Mouse (Mus musculus) midbrain, embryonic 12.5 days (tissue): ENCODE measurements around the gene Klhl3. TPM values are rescaled to one million over a fixed set of nuclear protein-coding genes. Genes with fewer than 3 reads are reported as not detected.

ENCODE experiments used
- ATAC-seq: fragments of 200-750 bp; cut with Nextera tagmentation; 2 replicates; pipeline ENCODE4 v1.8.0; 2017; ENCODE audit warnings: low read depth, moderate TSS enrichment, moderate library complexity; ENCODE audit not compliant: low FRiP score
- H3K27ac ChIP-seq: fragments of 300-500 bp; sonication (generic); replicated peaks from 2 replicates; pipeline ENCODE4 v1.5.1; 2016; ENCODE audit warnings: mild to moderate bottlenecking
- H3K27me3 ChIP-seq: fragments of 300-500 bp; sonication (generic); 2 replicates; pipeline ENCODE4 v1.6.1; 2016; ENCODE audit warnings: mild to moderate bottlenecking
- H3K36me3 ChIP-seq: fragments of 300-500 bp; sonication (generic); 2 replicates; pipeline ENCODE4 v1.6.1; 2016
- H3K4me1 ChIP-seq: fragments of 300-500 bp; sonication (generic); 2 replicates; pipeline ENCODE4 v1.6.1; 2016
- H3K4me2 ChIP-seq: fragments of 300-500 bp; sonication (generic); replicated peaks from 2 replicates; pipeline ENCODE4 v1.6.1; 2016; ENCODE audit warnings: mild to moderate bottlenecking, moderate library complexity
- H3K4me3 ChIP-seq: fragments of 300-500 bp; sonication (generic); 2 replicates; pipeline ENCODE4 v1.5.1; 2016; ENCODE audit warnings: mild to moderate bottlenecking
- H3K9ac ChIP-seq: fragments of 300-500 bp; sonication (generic); replicated peaks from 2 replicates; pipeline ENCODE4 v1.6.1; 2016; ENCODE audit warnings: mild to moderate bottlenecking, moderate library complexity
- H3K9me3 ChIP-seq: fragments of 300-500 bp; sonication (generic); 2 replicates; pipeline ENCODE4 v1.6.1; 2016; ENCODE audit warnings: mild to moderate bottlenecking
- WGBS: fragments of 180-500 bp; shearing (Covaris S2); methylation state at CpG from one replicate; pipeline ENCODE4 v1.1.7; 2016; 5-methylcytosine and 5-hydroxymethylcytosine counted together
- polyA plus RNA-seq: library from polyadenylated mRNA; unstranded; fragments of >200 nt; fragmentation: Nextera tagmentation; extraction: Ambion mirVana; gene quantifications from 2 replicates; pipeline ENCODE4 v1.2.1, GENCODE M21; 2016

The Klhl3 gene
- polyA plus RNA-seq, 1 experiment from 2014 or later = 4.3 TPM

GRCm38 (mm10) chr13:58074881-58075280 is 38.5 kb downstream of the Klhl3 start:
- no peaks in the 10 kb centered on the region for H3K36me3 ChIP-seq
- 86% methylated on average over 9 of the region's 9 CpGs for WGBS
- no peaks in the 10 kb centered on the region for H3K9me3 ChIP-seq
- no peak overlapping the region for H3K27ac ChIP-seq
- H3K4me1 ChIP-seq = no peaks in the 10 kb centered on the region
- H3K4me2 ChIP-seq = no peak overlapping the region
- H3K9ac ChIP-seq = no peak overlapping the region
- H3K4me3 ChIP-seq = no peak overlapping the region
- ATAC-seq = no peak
- H3K27me3 ChIP-seq = no peaks in the 10 kb centered on the region

DNA sequence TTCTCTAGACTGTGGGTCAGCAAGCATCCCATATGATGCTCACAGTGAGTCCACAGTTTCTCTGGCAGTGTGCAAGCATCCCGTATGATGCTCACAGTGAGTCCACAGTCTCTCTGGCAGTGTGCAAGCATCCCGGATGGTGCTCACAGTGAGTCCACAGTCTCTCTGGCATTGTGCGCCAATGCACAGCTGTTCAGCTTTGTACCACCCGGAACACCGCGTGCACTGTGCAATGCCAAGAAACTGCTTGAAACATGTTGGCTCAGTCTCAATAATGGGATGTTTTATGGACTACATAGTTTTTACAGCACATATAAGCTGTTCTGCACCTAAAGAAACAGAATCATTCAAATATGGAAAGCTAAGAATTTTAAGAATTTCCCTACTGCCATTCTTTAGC is 38.9 kb downstream of the Klhl3 start:
- no peaks in the 10 kb centered on the region for H3K36me3 ChIP-seq
- 98% methylated on average over 6 of the region's 6 CpGs for WGBS
- H3K4me2 ChIP-seq = no peak overlapping the region
- no peaks in the 10 kb centered on the region for H3K4me1 ChIP-seq
- no peak overlapping the region for H3K9ac ChIP-seq
- no peak overlapping the region for H3K4me3 ChIP-seq
- H3K9me3 ChIP-seq = no peaks in the 10 kb centered on the region
- H3K27me3 ChIP-seq = no peaks in the 10 kb centered on the region
- ATAC-seq = no peak
- no peak overlapping the region for H3K27ac ChIP-seq

DNA sequence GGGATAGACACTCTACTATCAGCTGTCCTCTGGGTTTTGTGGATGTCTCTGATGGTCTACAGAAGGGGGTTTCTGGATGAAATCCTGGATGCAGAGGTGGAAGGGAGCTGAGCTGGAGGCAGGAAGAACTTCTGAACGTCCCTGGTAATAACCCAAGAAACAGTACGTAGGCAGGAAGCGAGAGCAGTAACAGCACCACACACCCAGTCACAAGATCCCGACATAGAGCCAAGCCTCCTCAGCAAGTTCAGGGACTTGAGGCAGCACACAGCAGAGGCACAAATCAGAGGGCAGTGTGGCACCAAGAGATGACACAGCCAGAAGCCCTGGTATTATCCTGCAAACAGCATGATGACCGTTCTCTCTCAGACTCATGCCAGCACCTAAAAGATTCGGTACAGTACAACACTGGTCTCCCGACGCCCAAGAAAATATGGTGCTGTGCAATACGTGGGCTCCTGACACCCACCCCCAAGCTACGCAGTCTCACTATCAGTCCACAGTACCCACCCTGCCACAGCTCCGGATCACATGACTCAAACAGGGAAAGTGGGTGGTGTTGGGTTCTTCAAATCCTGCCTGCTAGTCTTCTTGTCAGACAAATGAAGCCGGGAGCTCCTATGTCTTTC is 40.0 kb downstream of the Klhl3 start:
- Histone ChIP-seq H3K9ac (no peak overlapping the region), H3K27ac (no peak overlapping the region), H3K9me3 (no peaks in the 10 kb centered on the region), H3K4me1 (0 out of 2 replicates have a peak, but pooled peaks cover 8% of the 10 kb centered on the region), H3K4me3 (no peak overlapping the region), H3K27me3 (no peaks in the 10 kb centered on the region), H3K36me3 (no peaks in the 10 kb centered on the region), H3K4me2 (no peak overlapping the region)
- ATAC-seq = no peak
- WGBS = 90% methylated on average over 12 of the region's 12 CpGs

DNA sequence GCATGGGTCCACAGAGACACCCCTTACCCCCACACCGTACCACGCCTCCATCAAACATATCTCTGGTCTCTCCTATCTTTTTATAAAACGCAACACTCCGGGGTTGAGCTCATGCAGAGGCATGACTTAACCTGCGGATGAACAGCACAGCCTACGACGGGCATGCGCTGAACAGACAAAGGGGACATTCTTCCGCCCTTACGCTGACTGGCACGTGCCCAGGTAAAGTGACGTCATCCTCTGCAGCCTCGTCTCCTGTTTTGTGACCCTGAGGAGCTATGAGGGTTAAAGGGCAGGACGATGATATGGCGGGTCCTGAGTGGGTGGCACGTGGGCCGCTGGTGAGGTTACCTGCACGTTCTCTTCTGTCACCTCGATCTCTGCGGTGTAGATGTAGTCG is 42.2 kb downstream of the Klhl3 start:
- Histone ChIP-seq H3K9me3 (no peaks in the 10 kb centered on the region), H3K27me3 (no peaks in the 10 kb centered on the region), H3K36me3 (no peaks in the 10 kb centered on the region), H3K4me2 (no peak overlapping the region), H3K4me3 (no peak overlapping the region), H3K27ac (no peak overlapping the region), H3K4me1 (peaks cover 13% of the 10 kb centered on the region; the same call in 1 of the 2 replicates), H3K9ac (no peak overlapping the region)
- no peak for ATAC-seq
- WGBS = 93% methylated on average over 21 of the region's 21 CpGs

DNA sequence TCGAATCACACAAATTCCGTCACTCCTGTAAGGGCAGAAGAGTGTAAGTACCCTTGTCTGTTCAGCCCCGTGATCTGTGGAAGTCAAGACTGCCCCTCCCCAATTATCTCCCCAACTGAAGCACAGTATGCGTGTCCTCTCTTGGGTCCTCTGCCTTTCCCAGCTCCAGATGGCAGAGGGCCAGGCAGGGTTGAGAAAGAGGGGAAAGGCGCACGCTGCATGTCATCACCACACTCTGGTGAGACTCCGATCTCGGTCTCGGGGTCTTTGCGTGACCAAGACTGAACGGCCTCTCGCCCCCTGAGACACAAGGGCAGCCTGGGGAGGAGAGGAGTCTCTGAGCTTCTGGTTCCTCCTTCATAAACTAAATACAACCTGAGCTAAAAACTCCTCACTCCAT is 42.9 kb downstream of the Klhl3 start:
- no peak overlapping the region for H3K4me2 ChIP-seq
- WGBS = 90% methylated on average over 12 of the region's 12 CpGs
- no peaks in the 10 kb centered on the region for H3K36me3 ChIP-seq
- H3K27me3 ChIP-seq = no peaks in the 10 kb centered on the region
- no peak for ATAC-seq
- H3K27ac ChIP-seq = no peak overlapping the region
- H3K4me3 ChIP-seq = no peak overlapping the region
- no peak overlapping the region for H3K9ac ChIP-seq
- H3K4me1 ChIP-seq = peaks cover 13% of the 10 kb centered on the region; the same call in 1 of the 2 replicates
- H3K9me3 ChIP-seq = no peaks in the 10 kb centered on the region

DNA sequence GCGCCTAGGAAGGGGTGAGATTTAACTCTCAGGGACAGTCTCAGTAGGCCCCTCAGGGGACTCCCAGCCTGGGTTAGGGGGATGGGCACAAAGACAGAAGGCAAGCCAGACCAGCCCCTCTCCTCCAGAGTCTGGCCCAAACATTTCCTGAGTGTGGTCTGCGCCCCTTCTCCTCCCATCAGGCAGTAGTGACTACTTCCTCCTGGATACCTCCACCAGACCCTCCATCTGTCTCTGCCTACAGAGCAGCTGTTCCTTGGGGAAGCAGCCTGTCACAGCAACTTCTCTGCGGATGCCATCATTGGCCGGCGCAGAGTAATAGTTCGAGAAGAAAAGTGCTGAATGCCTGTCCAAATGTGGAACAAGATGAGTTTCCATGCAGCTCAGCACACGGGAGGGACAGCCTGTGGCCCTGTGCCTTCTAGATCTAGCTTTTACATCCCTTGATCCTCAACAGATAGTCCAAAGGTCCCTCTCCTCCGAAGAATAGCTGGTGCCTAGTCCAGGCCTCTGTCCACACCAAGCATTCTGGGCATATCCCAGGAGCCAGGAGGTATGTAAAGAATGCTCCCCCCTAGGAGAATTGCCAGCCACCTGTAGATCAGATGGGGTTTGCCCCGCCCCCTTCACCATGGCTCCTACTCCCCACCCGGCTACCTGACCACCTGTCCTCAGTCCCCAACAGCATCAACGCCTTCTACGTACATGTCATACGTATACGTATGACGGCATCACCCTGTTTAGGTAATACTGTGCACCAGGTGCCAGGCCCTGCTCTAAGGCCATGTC is 44.8 kb downstream of the Klhl3 start:
- WGBS = 90% methylated on average over 15 of the region's 15 CpGs
- Histone ChIP-seq H3K27ac (no peak overlapping the region), H3K27me3 (no peaks in the 10 kb centered on the region), H3K4me3 (no peak overlapping the region), H3K36me3 (no peaks in the 10 kb centered on the region), H3K4me2 (no peak overlapping the region), H3K9ac (no peak overlapping the region), H3K4me1 (peaks cover 13% of the 10 kb centered on the region; the same call in 1 of the 2 replicates), H3K9me3 (no peaks in the 10 kb centered on the region)
- ATAC-seq = no peak

- WGBS = 23% methylated on average over 17 of the region's 17 CpGs
- Histone ChIP-seq H3K9me3 (no peaks in the 10 kb centered on the region), H3K27me3 (no peaks in the 10 kb centered on the region), H3K4me2 (no peak overlapping the region), H3K36me3 (0 out of 2 replicates have a peak, but pooled peaks cover 4% of the 10 kb centered on the region), H3K4me1 (peaks cover 13% of the 10 kb centered on the region; the same call in 1 of the 2 replicates), H3K4me3 (no peak overlapping the region), H3K9ac (no peak overlapping the region), H3K27ac (no peak overlapping the region; the same call in 1 of the 2 replicates)
- no peak for ATAC-seq
Measured at GRCm38 (mm10) chr13:58067540-58068103, 45.8 kb downstream of the Klhl3 start.

- H3K9me3 ChIP-seq = no peaks in the 10 kb centered on the region
- H3K27ac ChIP-seq = no peak overlapping the region; the same call in 1 of the 2 replicates
- no peaks in the 10 kb centered on the region for H3K27me3 ChIP-seq
- H3K4me3 ChIP-seq = no peak overlapping the region
- no peak for ATAC-seq
- H3K36me3 ChIP-seq = 0 out of 2 replicates have a peak, but pooled peaks cover 4% of the 10 kb centered on the region
- peaks cover 13% of the 10 kb centered on the region; the same call in 1 of the 2 replicates for H3K4me1 ChIP-seq
- H3K9ac ChIP-seq = no peak overlapping the region
- 76% methylated on average over 14 of the region's 14 CpGs for WGBS
- no peak overlapping the region for H3K4me2 ChIP-seq
Measured at GRCm38 (mm10) chr13:58066496-58067389, 46.6 kb downstream of the Klhl3 start.

DNA sequence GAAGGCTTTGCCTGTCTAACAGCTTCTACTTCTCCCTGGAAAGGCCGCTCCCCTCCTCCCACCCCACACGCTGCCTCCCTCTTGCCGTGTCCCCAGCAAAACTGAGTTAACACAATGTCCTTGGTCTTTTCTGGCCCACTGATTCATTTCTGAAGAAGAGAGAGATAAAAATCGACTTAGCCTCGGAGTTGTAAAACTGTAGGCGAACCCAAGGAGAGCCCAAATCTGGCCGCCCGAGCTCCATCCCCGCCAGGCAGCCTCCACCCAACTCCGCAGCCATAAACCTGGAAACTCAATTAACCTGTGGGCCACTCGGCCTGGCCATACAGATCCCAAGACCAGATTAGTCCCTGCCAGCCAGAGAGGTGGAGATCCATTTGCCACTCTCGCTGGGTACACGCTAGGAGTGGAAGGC is 47.3 kb downstream of the Klhl3 start:
- no peak overlapping the region for H3K4me2 ChIP-seq
- H3K27me3 ChIP-seq = no peaks in the 10 kb centered on the region
- H3K4me3 ChIP-seq = no peak overlapping the region
- H3K4me1 ChIP-seq = peaks cover 13% of the 10 kb centered on the region; the same call in 1 of the 2 replicates
- ATAC-seq = no peak
- H3K36me3 ChIP-seq = 0 out of 2 replicates have a peak, but pooled peaks cover 4% of the 10 kb centered on the region
- no peaks in the 10 kb centered on the region for H3K9me3 ChIP-seq
- no peak overlapping the region for H3K9ac ChIP-seq
- WGBS = 87% methylated on average over 13 of the region's 13 CpGs
- H3K27ac ChIP-seq = no peak overlapping the region

GRCm38 (mm10) chr13:58065316-58065715 is 48.1 kb downstream of the Klhl3 start:
- Histone ChIP-seq H3K4me1 (peaks cover 13% of the 10 kb centered on the region; the same call in 1 of the 2 replicates), H3K27me3 (no peaks in the 10 kb centered on the region), H3K4me2 (no peak overlapping the region), H3K4me3 (no peak overlapping the region), H3K9me3 (no peaks in the 10 kb centered on the region), H3K36me3 (0 out of 2 replicates have a peak, but pooled peaks cover 4% of the 10 kb centered on the region), H3K27ac (no peak overlapping the region), H3K9ac (no peak overlapping the region)
- 84% methylated on average over 5 of the region's 5 CpGs for WGBS
- ATAC-seq = no peak
